Mouse (Mus musculus): ENCODE measurements around the gene Ctnna2.

- TF ChIP-seq POLR2A (IDR thresholded peaks at IDR 0.05; ENCODE audit: control insufficient read depth, extremely low read depth, insufficient read depth, low read length, poor library complexity) (no peak), CTCF (IDR thresholded peaks at IDR 0.05; ENCODE audit: borderline replicate concordance, control insufficient read depth, extremely low read depth, insufficient read depth, low read length, poor library complexity) (no peak)
Measured at GRCm38 (mm10) chr6:77950690-77951089, 28.8 kb downstream of the Ctnna2 start.

Data from thymus, adult 2 months (tissue).